Comparison of ENCODE assay signal across 15 mouse cellular contexts in the genomic region with DNA sequence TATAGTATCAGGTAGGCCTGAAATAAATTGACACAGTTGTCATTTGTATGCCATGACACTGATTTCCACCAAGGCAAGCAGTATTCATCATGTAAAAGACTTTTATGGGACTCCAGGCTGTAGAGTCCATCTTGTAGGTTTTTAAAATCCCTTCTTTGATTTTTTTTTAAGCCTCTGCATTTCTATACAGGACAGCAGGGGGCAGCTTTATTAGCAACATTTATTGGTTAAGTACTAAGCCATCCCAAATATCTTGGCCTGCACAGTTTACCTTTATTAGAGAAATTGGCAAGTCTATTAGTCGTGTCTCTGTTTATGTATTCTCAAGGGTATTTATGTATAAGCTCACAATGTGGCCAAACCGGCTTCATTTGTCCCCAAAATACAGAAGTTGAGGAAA.
DNase-seq lines count a peak whose midpoint lies in the region; ATAC-seq and TF ChIP-seq lines count a peak whose summit lies in the region.
"Had no signal": no experiment of that assay in that cellular context is flagged by ENCODE, and none has a peak within 500 bp of the region (broad histone marks: within the 10 kb centered on the region; RNA-seq: fewer than 3 reads in every experiment).

No protein-coding gene starts in this region.

- TF ChIP-seq POLR2A in heart, adult 2 months (IDR thresholded peaks at IDR 0.05; ENCODE audit: insufficient read depth, low read depth, low read length): no peak
- TF ChIP-seq POLR2A in lung, adult 2 months (IDR thresholded peaks at IDR 0.05; ENCODE audit: borderline replicate concordance, extremely low read depth, low read depth, low read length): no peak

- H3K4me2 ChIP-seq in lung, postnatal 0 days (replicated peaks; ENCODE audit: low read depth, low read length): no peak overlapping the region
- no peak overlapping the region for H3K4me2 ChIP-seq in midbrain, embryonic 15.5 days

- TF ChIP-seq EP300 in heart, adult 2 months (IDR thresholded peaks at IDR 0.05; ENCODE audit: insufficient read depth, low read depth, low read length): no peak
- no peak for TF ChIP-seq EP300 in lung, postnatal 0 days (IDR thresholded peaks at IDR 0.05)

- H3K27ac ChIP-seq in heart, adult 2 months: no peak overlapping the region
- H3K27ac ChIP-seq in lung, postnatal 0 days (ENCODE audit: low read length): no peak overlapping the region
- H3K27ac ChIP-seq in midbrain, embryonic 15.5 days: peak overlapping the region; percentile 84
- H3K27ac ChIP-seq: embryonic facial prominence, embryonic 12.5 days; macrophage had no signal

- no peaks in the 10 kb centered on the region for H3K9me3 ChIP-seq in lung, postnatal 0 days (ENCODE audit: low read length)
- no peaks in the 10 kb centered on the region for H3K9me3 ChIP-seq in midbrain, embryonic 15.5 days
- H3K9me3 ChIP-seq: embryonic facial prominence, embryonic 12.5 days had no signal

- no peak overlapping the region for H3K4me3 ChIP-seq in heart, adult 2 months
- no peak overlapping the region for H3K4me3 ChIP-seq in lung, postnatal 0 days (ENCODE audit: low read depth, low read length)
- no peak overlapping the region for H3K4me3 ChIP-seq in lung, adult 2 months (replicated peaks; ENCODE audit: extremely low read depth, low read depth, low read length)
- H3K4me3 ChIP-seq in midbrain, embryonic 15.5 days: no peak overlapping the region
- H3K4me3 ChIP-seq: embryonic facial prominence, embryonic 12.5 days; myocyte had no signal

- no peaks in the 10 kb centered on the region for H3K27me3 ChIP-seq in heart, adult 2 months (ENCODE audit: control insufficient read depth, insufficient read depth, low read length)
- no peaks in the 10 kb centered on the region for H3K27me3 ChIP-seq in lung, postnatal 0 days (replicated peaks; ENCODE audit: insufficient read depth, low read length)
- H3K27me3 ChIP-seq in midbrain, embryonic 15.5 days (replicated peaks): no peaks in the 10 kb centered on the region
- H3K27me3 ChIP-seq: embryonic facial prominence, embryonic 12.5 days had no signal

- intact Hi-C loops in heart, adult 2 months (cut with DNase I): no loop called here

- H3K9ac ChIP-seq in heart, adult 2 months (ENCODE audit: low read depth, low read length): no peak overlapping the region
- H3K9ac ChIP-seq in lung, postnatal 0 days (replicated peaks; ENCODE audit: low read depth): no peak overlapping the region
- H3K9ac ChIP-seq in midbrain, embryonic 15.5 days: no peak overlapping the region
- H3K9ac ChIP-seq: embryonic facial prominence, embryonic 12.5 days had no signal

- WGBS in heart, adult 2 months: 55% methylated on average over 2 of the region's 2 CpGs
- WGBS in lung, postnatal 0 days: 61% methylated on average over 2 of the region's 2 CpGs
- 52% methylated on average over 2 of the region's 2 CpGs for WGBS in lung, adult 2 months
- WGBS in midbrain, embryonic 15.5 days: 37% methylated on average over 2 of the region's 2 CpGs

- ATAC-seq in lung, postnatal 0 days: no peak
- ATAC-seq in midbrain, embryonic 15.5 days (replicated peaks): no peak

- no peaks in the 10 kb centered on the region for H3K4me1 ChIP-seq in heart, adult 2 months (ENCODE audit: control insufficient read depth, insufficient read depth, low read length)
- no peaks in the 10 kb centered on the region for H3K4me1 ChIP-seq in lung, postnatal 0 days (ENCODE audit: insufficient read depth, low read depth, low read length)
- H3K4me1 ChIP-seq in lung, adult 2 months (ENCODE audit: control insufficient read depth, insufficient read depth, low read length): no peaks in the 10 kb centered on the region; the same call in 1 of the 2 replicates
- H3K4me1 ChIP-seq in midbrain, embryonic 15.5 days: no peaks in the 10 kb centered on the region; the same call in 1 of the 2 replicates
- H3K4me1 ChIP-seq: embryonic facial prominence, embryonic 12.5 days had no signal

- no peaks in the 10 kb centered on the region for H3K36me3 ChIP-seq in heart, adult 2 months (ENCODE audit: control insufficient read depth, insufficient read depth, low read length)
- no peaks in the 10 kb centered on the region for H3K36me3 ChIP-seq in lung, postnatal 0 days (ENCODE audit: insufficient read depth, low read length)
- no peaks in the 10 kb centered on the region for H3K36me3 ChIP-seq in midbrain, embryonic 15.5 days (replicated peaks)
- H3K36me3 ChIP-seq: embryonic facial prominence, embryonic 12.5 days had no signal

- TF ChIP-seq CTCF in heart, adult 2 months (IDR thresholded peaks at IDR 0.05): peak; percentile 47
- TF ChIP-seq CTCF in lung, postnatal 0 days (IDR thresholded peaks at IDR 0.05): peak; percentile 21
- TF ChIP-seq CTCF in lung, adult 2 months (IDR thresholded peaks at IDR 0.05; ENCODE audit: insufficient read depth, low read length): no peak

- no peak for DNase-seq in heart, adult 2 months
- no peak for DNase-seq in heart, adult 9 months (ENCODE audit: low spot score in 2 of 2)
- no peak for DNase-seq in lung, postnatal 0 days (ENCODE audit: low spot score)
- no peak for DNase-seq in lung, adult 2 months
- peak; percentile 37 for DNase-seq in NIH3T3 (ENCODE audit: low read depth)
- DNase-seq in urinary bladder, postnatal 36 days (ENCODE audit: low spot score in 2 of 2): no peak
- no peak for DNase-seq in spleen, adult 12 weeks (ENCODE audit: low spot score)
- DNase-seq: cerebellum, adult 9-10 months; heart, postnatal 10 days; kidney, adult 11 months; thymus, postnatal 4 days had no signal

- no peaks in the 10 kb centered on the region for H3K79me2 ChIP-seq in heart, adult 2 months (replicated peaks; ENCODE audit: control insufficient read depth, insufficient read depth, low read length)
